Mouse (Mus musculus) heart, adult 11 months (tissue): ENCODE results near the gene Hmg20a.

ENCODE experiments used
- DNase-seq: peaks from one replicate; pipeline ENCODE4 v3.0.0; 2022

Hmg20a gene

GRCm38 (mm10) chr9:56499324-56500067 lies 81.1 kb downstream of the Hmg20a start:
- peak; percentile 88 for DNase-seq

GRCm38 (mm10) chr9:56500893-56501590 lies 82.6 kb downstream of the Hmg20a start:
- peak; percentile 92 for DNase-seq

GRCm38 (mm10) chr9:56501721-56502542 lies 83.5 kb downstream of the Hmg20a start:
- DNase-seq = peak; percentile 94

GRCm38 (mm10) chr9:56502543-56502971 lies 84.1 kb downstream of the Hmg20a start:
- peak; percentile 97 for DNase-seq

GRCm38 (mm10) chr9:56503621-56504500 lies 85.5 kb downstream of the Hmg20a start:
- peak; percentile 95 for DNase-seq

GRCm38 (mm10) chr9:56504511-56504910 lies 86.1 kb downstream of the Hmg20a start:
- DNase-seq = peak; percentile 91

GRCm38 (mm10) chr9:56505083-56505792 lies 86.8 kb downstream of the Hmg20a start:
- DNase-seq = peak; percentile 99

- peak; percentile 99 for DNase-seq
These were observed 87.7 kb downstream of the Hmg20a start for GRCm38 (mm10) chr9:56505793-56506755.

- DNase-seq = peak; percentile 96
These were observed 88.7 kb downstream of the Hmg20a start for GRCm38 (mm10) chr9:56506931-56507681.

GRCm38 (mm10) chr9:56507682-56508061 lies 89.3 kb downstream of the Hmg20a start:
- DNase-seq = peak; percentile 94

- DNase-seq = peak; percentile 97
These were observed 90.5 kb downstream of the Hmg20a start for GRCm38 (mm10) chr9:56508835-56509451.

- DNase-seq = no peak
These were observed 91.9 kb downstream of the Hmg20a start for GRCm38 (mm10) chr9:56510281-56510680.

- no peak for DNase-seq
These were observed 94.1 kb downstream of the Hmg20a start for GRCm38 (mm10) chr9:56512486-56512885.

- DNase-seq = no peak
These were observed 96.7 kb downstream of the Hmg20a start for GRCm38 (mm10) chr9:56515110-56515509.

GRCm38 (mm10) chr9:56516219-56516618 lies 97.8 kb downstream of the Hmg20a start:
- no peak for DNase-seq

- DNase-seq = peak; percentile 99
These were observed 98.4 kb downstream of the Hmg20a start for GRCm38 (mm10) chr9:56516692-56517263.

GRCm38 (mm10) chr9:56522281-56522680 lies 103.9 kb downstream of the Hmg20a start:
- no peak for DNase-seq

GRCm38 (mm10) chr9:56527951-56528350 lies 109.5 kb downstream of the Hmg20a start:
- DNase-seq = no peak

- DNase-seq = no peak
These were observed 113.6 kb downstream of the Hmg20a start for GRCm38 (mm10) chr9:56531991-56532390.
